Mouse (Mus musculus) lung, adult 2 months (tissue): ENCODE data around the gene Grid2. TPM values are rescaled to one million over a fixed set of nuclear protein-coding genes. Genes with fewer than 3 reads are reported as not detected.

Experiments used
- DNase-seq: peaks from one replicate; pipeline ENCODE4 v3.0.0; 2022
- H3K4me1 ChIP-seq: fragments of 200-500 bp; 2 replicates; pipeline ENCODE4 v1.6.1; 2011; ENCODE audit warnings: low read length; ENCODE audit not compliant: control insufficient read depth, insufficient read depth
- H3K4me3 ChIP-seq: fragments of 200-500 bp; replicated peaks from 2 replicates; pipeline ENCODE3; 2011; ENCODE audit warnings: low read depth, mild to moderate bottlenecking, control low read depth, low read length; ENCODE audit errors: extremely low read depth
- CTCF ChIP-seq: fragments of 200-500 bp; IDR thresholded peaks from 2 replicates; pipeline ENCODE4 v1.5.1; 2011; ENCODE audit warnings: mild to moderate bottlenecking, low read length, control low read depth; ENCODE audit not compliant: insufficient read depth
- POLR2A ChIP-seq: fragments of 200-500 bp; IDR thresholded peaks from 2 replicates; pipeline ENCODE4 v1.6.1; 2011; ENCODE audit warnings: low read depth, mild to moderate bottlenecking, control low read depth, low read length, borderline replicate concordance; ENCODE audit errors: extremely low read depth
- WGBS: fragments of 180-500 bp; shearing (Covaris S2); methylation state at CpG from one replicate; pipeline ENCODE4 v1.1.7; 2018; 5-methylcytosine and 5-hydroxymethylcytosine counted together
- polyA plus RNA-seq: library from polyadenylated mRNA; depleted of rRNA; stranded (reverse); fragments of >200 nt; gene quantifications from 2 replicates; pipeline ENCODE4 v1.2.3, GENCODE M21; 2012

The Grid2 gene
- polyA plus RNA-seq, 1 experiment: 0.04 TPM

GRCm38 (mm10) chr6:64729231-64730011 lies 1473.7 kb downstream of the Grid2 start:
- DNase-seq: no peak
- Histone ChIP-seq H3K4me1 (peaks cover 3% of the 10 kb centered on the region; the same call in 1 of the 2 replicates), H3K4me3 (peak overlapping the region; percentile 36)
- TF ChIP-seq CTCF (no peak), POLR2A (no peak)
- 1% methylated on average over 53 of the region's 53 CpGs for WGBS

DNA sequence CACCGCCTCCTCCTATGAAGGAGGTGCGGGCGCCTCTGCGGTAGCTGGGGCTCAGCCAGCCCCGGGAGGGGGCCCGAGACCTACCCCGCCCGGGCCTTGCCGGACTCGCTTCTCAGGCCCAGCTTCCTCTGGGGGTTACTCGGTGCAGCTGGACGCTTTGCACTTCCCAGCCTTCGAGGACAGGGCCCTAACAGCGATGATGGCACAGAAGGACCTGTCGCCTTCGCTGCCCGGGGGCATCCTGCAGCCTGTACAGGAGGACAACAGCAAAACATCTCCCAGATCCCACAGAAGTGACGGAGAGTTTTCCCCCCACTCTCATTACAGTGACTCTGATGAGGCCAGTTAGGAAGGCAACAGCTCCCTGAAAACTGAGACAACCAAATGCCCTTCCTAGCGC lies 1474.4 kb downstream of the Grid2 start:
- no peak for DNase-seq
- WGBS: 2% methylated on average over 19 of the region's 19 CpGs
- TF ChIP-seq CTCF (no peak), POLR2A (no peak)
- peaks cover 3% of the 10 kb centered on the region; the same call in 1 of the 2 replicates for H3K4me1 ChIP-seq
- no peak overlapping the region for H3K4me3 ChIP-seq

- DNase-seq: no peak
- no peak for TF ChIP-seq CTCF
- no peak for TF ChIP-seq POLR2A
- WGBS: 9% methylated on average over 14 of the region's 14 CpGs
- peaks cover 3% of the 10 kb centered on the region; the same call in 1 of the 2 replicates for H3K4me1 ChIP-seq
- no peak overlapping the region for H3K4me3 ChIP-seq
Measured at GRCm38 (mm10) chr6:64730506-64731020, 1474.9 kb downstream of the Grid2 start.

DNA sequence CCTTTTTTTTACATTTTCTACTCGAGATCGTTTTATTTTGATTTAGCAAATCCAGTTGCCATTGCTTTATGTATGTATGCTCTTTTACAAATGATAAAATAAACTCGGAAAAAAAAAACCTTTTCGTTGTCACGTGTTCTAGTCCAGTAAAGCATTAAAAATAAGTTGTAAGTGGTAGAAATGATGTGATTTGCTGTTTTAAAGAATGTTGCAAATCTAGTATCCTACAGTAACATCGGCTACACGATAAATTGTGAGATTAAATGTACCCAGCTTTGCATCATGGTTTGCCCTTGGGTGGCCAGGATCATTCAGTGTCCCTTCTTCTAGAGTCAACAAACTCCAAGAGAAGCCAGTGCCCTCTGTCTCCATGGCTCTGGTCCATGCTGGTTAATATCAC lies 1475.5 kb downstream of the Grid2 start:
- 13% methylated on average over 7 of the region's 7 CpGs for WGBS

GRCm38 (mm10) chr6:64731621-64732320 lies 1476.1 kb downstream of the Grid2 start:
- TF ChIP-seq POLR2A: no peak
- no peak for TF ChIP-seq CTCF
- H3K4me1 ChIP-seq: peaks cover 3% of the 10 kb centered on the region; the same call in 1 of the 2 replicates
- H3K4me3 ChIP-seq: no peak overlapping the region
- 8% methylated on average over 8 of the region's 8 CpGs for WGBS
- DNase-seq: no peak

More for the DNA sequence above, 1475.5 kb downstream of the Grid2 start:
- peaks cover 3% of the 10 kb centered on the region; the same call in 1 of the 2 replicates for H3K4me1 ChIP-seq
- DNase-seq: no peak
- H3K4me3 ChIP-seq: no peak overlapping the region
- TF ChIP-seq POLR2A: no peak
- TF ChIP-seq CTCF: no peak

DNA sequence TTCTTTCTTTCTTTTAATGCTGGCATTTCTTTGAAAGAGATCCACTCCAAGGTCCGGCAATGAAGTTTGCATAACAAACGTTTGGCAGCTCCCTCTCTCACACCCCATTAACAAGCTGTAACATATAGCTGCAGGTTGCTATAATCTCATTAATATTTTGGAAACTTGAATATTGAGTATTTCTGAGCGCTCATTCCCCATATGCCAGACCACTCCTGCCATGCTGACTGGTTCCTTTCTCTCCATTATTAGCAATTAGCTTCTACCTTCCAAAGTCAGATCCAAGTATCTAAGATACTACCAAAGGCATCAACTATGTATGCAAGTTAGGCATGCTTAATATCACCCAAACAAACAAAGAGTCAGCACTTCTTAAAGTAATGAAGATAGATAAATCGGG lies 1477.6 kb downstream of the Grid2 start:
- DNase-seq: no peak
- no peak for TF ChIP-seq POLR2A
- TF ChIP-seq CTCF: no peak
- 3% methylated on average over 4 of the region's 4 CpGs for WGBS
- H3K4me1 ChIP-seq: peaks cover 3% of the 10 kb centered on the region; the same call in 1 of the 2 replicates
- no peak overlapping the region for H3K4me3 ChIP-seq

DNA sequence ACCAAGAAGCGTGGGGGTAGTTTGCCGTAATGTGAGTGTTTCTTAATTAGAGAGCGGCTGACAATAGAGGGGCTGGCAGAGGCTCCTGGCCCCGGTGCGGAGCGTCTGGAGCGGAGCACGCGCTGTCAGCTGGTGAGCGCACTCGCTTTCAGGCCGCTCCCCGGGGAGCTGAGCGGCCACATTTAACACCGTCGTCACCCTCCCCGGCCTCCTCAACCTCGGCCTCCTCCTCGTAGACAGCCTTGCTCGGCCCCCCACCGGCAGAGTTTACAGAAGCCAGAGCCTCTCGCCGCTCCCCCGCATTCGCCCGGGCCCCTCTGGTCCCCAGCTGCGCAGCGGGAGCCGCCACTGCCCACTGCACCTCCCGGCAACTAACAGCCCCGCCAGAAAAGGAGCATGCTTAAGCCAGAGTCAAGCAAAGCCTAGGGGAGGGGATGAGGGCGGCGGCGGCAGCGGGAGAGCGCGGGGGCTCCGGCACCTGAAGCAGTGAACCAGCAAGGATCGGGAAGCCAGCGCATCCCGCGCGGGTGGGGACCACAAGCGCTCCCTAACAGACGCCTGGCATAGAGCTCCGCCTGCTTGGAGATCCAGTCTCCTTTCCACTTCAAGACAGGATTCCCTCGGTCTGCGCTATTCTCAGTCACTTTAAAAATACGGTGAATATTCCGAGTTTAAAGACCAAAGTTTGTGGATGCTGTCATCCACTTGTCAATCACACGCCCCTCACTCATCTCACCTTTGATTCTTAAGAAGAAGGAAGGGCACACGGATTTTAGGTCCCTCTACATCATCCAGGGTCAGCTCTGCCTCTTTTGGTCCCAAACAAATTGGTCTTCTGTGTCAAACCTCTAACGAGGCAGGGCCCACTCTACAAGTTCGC lies 1479.0 kb downstream of the Grid2 start:
- no peak for DNase-seq
- TF ChIP-seq POLR2A: no peak
- no peak for TF ChIP-seq CTCF
- WGBS: 4% methylated on average over 54 of the region's 54 CpGs
- Histone ChIP-seq H3K4me3 (no peak overlapping the region), H3K4me1 (no peaks in the 10 kb centered on the region)

GRCm38 (mm10) chr6:64736317-64736716 lies 1480.6 kb downstream of the Grid2 start:
- Histone ChIP-seq H3K4me3 (no peak overlapping the region), H3K4me1 (no peaks in the 10 kb centered on the region)
- TF ChIP-seq CTCF (no peak), POLR2A (no peak)
- DNase-seq: no peak
- WGBS: 62% methylated on average over 4 of the region's 4 CpGs

DNA sequence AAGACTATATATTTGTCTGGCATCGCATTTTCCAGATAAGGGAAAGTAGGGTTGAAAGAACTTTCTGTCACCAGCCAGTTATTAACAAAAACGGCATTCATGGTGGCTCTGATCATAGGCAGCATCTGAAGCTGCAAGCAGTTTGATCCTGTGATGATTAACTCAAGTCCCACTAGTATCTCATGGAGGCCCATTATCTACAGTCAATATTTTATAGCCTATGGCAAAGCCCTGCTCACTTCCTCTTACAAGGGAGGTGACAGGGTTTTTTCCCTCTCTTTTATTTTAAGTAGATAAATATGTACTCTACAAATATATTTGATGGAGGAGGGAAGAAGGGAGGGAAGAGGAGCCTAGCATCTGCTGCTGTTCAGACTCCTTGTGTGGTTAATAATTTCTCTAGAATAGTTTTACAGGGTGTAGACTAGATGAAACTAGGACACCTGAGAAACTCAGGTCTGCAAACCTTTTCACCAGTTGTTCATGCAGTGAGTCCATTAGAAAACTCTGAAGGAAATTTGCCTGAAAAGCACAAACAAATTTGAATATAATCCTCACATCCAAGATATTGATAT lies 1487.3 kb downstream of the Grid2 start:
- no peaks in the 10 kb centered on the region for H3K4me1 ChIP-seq
- WGBS: 41% methylated on average over 2 of the region's 2 CpGs
- no peak for DNase-seq
- H3K4me3 ChIP-seq: no peak overlapping the region
- TF ChIP-seq POLR2A: no peak
- no peak for TF ChIP-seq CTCF
